Mouse (Mus musculus) ovary, adult 18-20 months (tissue): Measurements from ENCODE around the gene Olfr314.
"Not testable (repeated sequence)": the region's sequence is repeated elsewhere in the genome, so short reads cannot be mapped to it uniquely, and the experiment has no call there.

Source experiments
- DNase-seq: peaks from one replicate; pipeline ENCODE4 v3.0.0; 2022; ENCODE audit warnings: low spot score, mixed read lengths

The Olfr314 gene

DNA sequence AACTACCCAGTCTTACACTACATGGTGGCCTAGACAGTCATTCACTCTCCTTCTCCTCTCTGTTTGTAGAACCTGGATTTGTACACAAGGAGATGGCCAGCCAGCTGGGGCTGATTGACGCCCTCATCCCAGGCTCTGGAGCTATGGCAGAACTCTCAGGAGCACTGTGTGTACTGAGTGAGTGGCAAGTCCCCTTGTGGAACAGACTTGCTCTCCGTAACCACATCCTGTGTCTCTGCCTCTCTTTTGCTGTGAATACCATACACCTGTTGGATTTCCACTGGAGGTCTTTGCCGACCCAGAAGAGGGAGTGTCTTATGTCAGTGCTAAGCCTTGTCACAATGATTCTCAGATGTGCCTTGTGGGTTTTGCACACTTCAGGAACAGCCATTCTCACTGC, 49.8 kb downstream of the Olfr314 start:
- DNase-seq, result not testable (repeated sequence)
